Mouse (Mus musculus): ENCODE data around the gene Ascl2.

Ascl2 gene

DNA sequence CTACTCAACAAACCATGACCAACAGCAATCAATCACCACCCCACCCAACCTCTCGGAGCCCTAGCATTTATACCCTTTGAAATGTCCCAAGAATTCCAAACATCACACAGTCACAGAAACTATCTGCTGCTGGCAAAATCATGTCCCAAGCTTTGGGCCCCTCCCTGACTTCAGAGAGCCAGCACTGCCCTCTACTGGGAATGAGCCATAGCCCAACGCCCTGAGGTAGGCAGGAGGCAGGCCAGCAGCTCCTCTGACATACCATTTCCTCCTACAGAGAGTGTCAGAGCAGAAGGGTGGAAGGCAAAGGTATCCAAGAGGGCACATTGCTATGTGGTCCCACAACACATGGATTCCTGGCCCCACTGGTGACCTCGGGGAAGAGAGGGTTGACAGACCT, 33.6 kb upstream of the Ascl2 start:
- DNase-seq (ENCODE audit: low read depth, low spot score) = peak; percentile 51

DNA sequence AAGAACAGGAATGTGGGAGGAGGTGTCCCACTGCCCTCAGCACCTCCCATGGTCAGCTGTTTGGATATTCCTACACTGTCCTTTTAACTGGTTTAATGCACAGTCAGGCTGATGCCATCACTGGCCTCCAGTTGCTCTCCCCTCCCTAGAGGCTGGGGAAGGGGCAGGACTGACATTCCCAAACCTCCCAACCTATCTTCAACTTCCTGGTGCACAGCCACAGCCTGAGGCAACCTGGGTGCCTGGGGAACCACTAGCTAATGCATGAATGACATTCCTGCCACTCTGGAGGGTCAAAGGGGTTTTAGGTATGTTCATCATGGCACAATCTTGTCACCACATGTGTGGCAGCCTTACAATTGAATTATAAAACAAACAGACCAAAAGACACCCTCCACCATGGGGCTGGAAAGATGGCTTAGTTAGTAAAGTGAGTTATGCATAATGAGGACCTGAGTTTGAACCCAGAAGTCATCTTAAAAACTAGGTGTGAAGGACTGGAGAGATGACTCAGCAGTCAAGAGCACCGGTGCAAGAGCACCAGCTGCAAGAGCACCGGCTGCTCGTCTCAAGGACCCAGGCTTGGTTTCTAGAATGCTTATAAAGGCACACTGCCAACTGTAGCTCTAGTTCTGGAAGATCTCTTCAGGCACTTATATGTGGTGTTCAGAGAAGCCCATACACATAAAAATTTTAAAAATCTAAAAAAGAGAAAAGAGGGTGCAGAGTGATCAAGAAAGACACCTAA, 28.5 kb upstream of the Ascl2 start:
- peak; percentile 17 for DNase-seq (ENCODE audit: low read depth, low spot score)

DNA sequence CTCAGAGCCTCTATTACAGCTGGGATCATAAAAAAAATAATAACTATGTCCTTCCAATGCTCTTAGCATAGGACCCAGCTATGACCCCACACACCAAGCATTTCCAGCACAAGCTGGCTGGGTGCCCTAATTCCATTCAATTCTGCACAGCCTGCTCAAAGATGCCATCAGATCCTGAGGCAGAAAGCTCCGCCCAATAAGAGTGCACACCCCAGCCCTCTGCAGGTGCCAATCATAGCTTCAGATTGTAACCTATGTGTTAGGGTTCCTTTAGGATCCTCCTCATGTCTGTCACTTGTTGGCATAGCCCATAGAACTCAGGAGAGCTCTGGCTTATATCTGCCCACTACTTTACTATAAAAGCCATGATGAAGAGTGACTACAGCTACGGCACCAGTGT, 27.9 kb upstream of the Ascl2 start:
- DNase-seq (ENCODE audit: low read depth, low spot score) = no peak

DNA sequence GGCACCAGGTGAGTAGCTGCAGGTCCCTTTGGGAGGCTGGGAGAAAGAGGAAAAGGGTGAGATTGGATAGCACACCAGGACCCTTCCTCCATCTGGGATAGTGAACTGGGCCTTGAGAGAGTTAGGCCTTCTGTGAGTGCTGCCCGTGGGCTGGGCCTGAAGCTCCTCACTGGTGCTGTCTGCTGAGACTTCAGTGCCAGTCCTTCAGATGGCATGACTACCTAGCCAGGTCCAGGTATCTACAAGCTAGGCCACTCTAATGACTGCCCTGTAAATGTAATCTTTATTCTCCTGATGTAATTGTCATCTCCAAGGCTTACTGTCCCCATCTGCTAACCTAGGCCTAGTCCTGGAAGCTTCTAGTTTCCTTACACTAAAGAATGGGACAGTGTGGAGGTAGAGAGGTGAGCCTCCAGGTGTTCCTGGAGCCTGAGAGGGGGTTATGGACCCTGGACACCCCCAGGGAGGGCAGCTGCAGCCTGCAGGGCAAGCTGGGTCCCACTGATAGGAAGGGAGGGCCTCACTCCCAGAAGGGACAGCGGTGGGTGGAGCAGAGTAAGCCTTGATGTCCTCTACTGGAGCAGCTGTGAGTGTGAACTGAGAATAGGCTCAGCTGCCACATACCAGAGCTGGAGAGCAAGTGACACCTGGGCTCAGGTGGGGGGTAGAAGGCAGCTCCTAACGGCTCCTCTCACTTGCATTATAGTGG, 26.7 kb upstream of the Ascl2 start:
- DNase-seq (ENCODE audit: low read depth, low spot score) = no peak

DNA sequence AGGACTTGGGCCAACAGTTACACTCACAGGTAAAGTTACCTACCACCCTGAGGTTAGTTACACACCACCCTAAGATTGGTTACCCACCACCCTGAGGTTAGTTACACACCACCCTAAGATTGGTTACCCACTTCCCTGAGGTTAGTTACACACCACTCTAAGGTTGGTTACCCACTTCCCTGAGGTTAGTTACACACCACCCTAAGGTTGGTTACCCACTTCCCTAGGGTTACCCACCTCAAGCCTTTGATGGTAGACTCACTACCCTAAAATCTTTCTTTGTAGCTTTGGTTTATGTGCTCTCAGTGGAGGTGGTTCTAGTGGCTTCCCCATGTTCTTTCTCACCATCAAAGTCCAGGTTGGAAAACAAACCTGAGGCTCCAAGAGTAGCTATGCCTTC, 25.9 kb upstream of the Ascl2 start:
- DNase-seq (ENCODE audit: low read depth, low spot score) = no peak

DNA sequence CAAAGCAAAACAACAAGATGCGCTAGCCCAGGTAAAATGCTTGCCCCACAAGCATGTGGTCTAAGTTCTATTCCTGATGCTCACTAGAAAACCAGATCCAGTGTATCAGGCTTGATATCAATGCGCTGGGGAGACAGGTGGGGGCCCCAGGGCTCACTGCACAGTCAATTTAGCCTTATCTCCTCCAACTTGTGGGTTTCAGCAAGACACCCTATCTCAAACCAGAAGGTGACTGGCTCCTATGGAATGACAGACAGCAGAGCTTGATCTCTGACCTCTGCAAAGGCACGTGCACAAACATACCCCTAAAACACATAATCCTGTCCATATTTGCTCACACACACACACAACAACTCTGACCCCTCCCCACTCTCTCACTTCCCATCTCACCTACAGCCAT, 18.7 kb upstream of the Ascl2 start:
- no peak for DNase-seq (ENCODE audit: low read depth, low spot score)

DNA sequence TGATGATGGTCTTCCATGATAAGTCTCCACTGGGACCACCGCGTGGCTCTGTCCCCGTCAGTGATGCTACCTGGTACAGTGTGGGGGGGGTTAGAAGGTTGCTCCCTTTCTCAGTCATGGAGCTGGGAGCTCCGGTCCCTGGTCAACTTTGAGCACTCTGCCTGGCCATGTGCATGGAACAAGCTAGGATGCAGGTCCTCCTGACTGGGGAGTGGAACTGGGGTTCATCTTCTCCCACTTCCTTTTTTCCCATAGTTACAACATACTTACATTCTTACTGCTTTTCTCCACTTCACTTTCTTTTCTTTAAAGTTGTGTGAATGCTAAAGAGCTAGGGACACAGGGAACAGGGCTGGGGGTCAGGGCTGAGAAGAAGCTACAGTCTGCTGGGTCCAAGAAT, 16.1 kb upstream of the Ascl2 start:
- no peak for DNase-seq (ENCODE audit: low read depth, low spot score)

DNA sequence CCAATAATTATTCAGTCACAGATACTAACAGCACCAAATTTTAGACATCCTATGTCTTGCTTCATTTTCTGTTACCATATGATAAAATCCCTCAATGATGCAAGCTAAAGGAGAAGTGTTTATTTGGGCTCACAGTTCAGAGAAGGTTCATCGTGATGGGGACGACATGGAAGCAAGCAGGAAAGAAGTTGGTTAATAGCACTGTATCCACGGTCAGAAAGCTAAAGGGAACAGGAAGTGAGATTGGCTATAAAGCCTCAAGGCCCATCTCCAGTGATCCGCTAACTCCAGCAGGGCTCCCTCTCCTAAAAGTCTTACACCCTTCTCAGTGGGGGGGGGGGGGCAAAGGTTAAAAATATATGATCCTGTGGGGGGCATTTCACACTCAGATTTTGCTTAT, 12.8 kb upstream of the Ascl2 start:
- no peak for DNase-seq (ENCODE audit: low read depth, low spot score)

DNA sequence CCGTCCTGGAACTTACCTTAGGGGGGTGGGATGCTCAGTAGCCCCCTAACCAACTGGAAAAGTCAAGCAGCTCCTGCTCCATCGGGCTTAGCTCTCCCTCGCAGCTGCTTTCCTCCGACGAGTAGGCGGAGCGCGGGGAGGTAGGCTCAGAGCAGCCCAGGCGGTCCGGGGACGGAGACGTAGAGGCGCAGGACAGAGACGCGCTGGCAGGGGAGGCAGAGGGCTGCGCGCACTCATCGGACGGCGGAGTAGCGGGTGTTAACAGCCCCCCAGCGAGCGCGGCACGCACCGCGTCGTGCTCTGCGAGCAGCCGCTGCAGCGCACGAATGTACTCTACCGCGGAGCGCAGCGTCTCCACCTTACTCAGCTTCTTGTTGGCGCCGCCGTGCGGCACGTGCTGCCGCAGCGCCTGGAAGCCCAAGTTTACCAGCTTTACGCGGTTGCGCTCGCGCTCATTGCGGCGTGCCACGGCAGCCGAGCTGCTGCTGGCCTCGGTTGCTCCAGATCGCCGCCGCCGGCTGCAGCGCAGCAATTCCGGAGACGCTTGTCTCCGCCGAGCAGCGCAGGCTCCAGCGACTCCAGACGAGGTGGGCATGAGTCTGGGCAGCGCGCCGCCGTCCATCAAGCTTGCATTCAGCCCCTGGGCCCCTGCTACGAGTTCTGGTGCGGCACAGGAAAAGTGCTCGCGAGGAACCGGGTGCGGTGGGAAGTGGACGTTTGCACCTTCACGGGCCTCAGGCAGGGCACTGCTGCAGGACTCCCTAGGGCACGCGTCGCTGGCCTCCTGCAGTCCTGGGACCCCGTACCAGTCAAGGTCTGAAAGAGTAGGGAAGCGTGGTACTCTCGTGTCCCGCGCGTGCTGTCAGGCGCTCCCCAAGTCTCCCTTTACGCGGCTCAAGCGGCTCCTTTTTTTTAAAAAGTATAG, 918 bp downstream of the Ascl2 start:
- DNase-seq (ENCODE audit: low read depth, low spot score) = peak; percentile 78

DNA sequence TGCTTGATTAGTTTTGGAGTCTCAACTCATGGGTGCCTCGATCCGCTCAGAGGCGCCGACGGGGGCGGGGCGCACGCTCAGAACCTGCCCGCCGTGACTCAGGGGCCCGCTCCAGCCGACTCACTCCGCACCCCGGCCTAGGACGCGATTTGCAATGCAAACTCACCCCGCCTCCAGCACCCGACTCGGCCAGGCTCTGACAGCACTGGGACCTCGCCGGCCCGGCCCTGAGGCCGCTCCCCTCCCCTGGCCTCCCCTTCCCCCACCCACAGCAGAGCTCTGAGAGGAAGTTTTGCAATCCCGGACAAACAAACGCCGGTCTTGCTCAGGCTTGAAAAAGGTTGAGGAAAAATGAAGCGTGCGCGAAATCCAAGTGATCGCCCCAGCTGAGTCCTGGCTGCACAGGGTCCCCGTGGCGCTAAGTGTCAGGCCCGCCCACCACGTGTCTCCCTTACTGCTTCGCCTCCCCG, 1.6 kb downstream of the Ascl2 start:
- peak; percentile 84 for DNase-seq (ENCODE audit: low read depth, low spot score)

DNA sequence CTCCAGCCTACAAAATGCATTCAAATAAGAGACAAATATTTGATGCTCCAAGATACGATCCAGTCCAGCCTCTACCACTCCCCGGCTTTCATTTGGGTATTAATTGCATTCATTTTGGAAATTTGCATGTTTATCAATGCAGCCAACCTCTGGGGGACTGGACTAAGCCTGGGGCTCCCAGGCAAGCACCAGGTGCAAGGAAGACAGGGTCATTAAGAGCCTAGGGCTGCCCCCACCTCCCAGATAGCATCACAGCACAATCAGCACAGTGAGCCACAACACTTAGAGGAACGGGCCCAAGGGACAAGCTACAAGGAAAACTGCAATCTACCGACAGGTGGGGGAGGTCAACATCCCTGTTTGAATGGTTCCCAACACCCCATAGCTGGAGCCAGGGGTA, 9.3 kb downstream of the Ascl2 start:
- no peak for DNase-seq (ENCODE audit: low read depth, low spot score)

DNA sequence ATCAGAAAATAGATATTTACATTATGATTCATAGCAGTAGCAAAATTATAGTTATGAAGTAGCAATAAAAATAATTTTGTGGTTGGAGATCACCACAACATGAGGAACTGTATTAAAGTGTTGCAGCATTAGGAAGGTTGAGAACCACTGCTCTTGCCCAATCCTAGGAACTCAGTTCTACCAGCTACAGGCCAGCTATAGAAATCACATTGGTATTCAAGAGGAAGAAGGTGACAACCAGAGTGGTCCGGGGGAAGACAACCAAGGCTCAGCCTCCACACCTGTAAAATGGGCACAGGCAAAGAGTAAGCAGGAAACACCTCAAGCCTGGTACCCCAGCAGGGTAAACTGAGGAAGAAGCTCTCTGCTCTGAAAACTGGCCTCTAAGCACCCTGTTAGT, 10.2 kb downstream of the Ascl2 start:
- no peak for DNase-seq (ENCODE audit: low read depth, low spot score)

DNA sequence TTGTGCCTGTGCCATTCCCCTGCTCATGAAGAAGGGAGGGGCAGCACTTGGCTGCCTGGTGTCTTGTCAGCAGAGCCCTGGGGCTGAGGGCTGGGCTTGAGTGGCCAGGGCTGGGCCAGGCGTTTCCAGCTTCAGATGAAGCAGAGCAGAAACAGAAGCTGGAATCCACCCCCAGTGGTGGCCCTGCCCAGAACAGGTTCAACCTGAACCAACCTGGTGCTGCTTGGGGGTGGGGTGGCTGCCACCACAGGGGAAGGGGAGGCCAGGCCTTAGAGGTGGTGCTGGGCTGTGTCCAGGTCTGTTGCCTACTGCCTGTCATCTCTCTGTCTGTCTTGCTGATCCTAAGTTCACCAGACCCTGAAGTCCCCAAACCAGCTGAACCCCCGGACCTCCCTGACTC, 13.0 kb downstream of the Ascl2 start:
- DNase-seq (ENCODE audit: low read depth, low spot score) = no peak

DNA sequence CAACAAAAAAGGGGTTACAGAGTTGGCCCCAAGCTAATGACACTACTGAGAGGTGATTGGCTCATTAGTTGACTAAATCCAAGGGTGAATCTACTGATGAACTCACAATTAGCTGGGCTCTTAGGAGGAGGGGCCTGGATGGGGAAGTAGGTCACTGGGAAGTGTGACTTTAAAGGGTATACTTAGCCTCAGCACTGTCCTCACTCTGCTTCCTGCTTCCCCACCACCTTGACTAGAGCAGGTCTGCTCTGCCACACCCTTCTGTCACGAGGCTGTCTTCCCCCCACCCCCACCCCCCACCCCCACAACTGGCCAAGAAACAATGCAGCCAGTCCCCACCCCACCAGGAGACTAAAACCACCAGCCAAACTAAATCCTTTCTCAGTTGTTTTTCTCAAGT, 19.5 kb downstream of the Ascl2 start:
- DNase-seq (ENCODE audit: low read depth, low spot score) = peak; percentile 21

DNA sequence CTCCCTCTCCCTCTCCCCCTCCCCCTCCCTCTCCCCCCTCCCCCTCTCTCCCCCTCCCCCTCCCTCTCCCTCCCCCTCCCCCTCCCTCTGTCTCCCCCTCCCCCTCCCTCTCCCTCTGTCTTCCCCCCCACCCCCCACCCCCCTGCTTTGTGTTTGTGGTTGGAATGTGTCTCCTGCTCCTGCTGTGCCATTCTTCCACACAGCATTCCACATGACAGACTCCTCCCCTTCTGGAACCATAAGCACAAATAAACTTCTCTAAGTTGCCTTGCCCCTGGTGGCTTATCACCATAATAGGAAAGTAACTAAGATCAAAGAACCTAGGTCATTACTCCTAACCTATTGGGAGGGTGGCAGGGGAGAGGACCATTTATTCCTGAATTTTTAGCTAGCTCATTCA, 31.4 kb downstream of the Ascl2 start:
- DNase-seq (ENCODE audit: low read depth, low spot score) = peak; percentile 91

DNA sequence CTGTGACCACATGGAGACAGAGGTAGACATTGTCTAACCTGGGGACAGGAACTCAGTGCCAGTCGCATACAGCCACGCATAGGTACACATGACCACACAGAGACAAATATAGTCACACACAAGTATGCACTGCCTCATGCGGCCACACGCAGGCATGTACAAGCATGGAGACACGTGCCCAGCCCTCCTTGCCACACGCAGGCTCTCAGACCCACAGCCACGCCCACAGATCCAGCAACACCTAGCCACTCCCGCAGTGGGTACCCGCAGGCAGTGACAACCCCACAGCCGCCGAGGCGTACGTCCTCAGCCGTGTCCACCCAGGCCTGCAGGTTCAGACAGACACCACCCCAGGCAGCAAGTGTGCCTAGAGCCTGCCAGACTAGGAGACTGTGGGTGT, 33.4 kb downstream of the Ascl2 start:
- DNase-seq (ENCODE audit: low read depth, low spot score) = peak; percentile 26

DNA sequence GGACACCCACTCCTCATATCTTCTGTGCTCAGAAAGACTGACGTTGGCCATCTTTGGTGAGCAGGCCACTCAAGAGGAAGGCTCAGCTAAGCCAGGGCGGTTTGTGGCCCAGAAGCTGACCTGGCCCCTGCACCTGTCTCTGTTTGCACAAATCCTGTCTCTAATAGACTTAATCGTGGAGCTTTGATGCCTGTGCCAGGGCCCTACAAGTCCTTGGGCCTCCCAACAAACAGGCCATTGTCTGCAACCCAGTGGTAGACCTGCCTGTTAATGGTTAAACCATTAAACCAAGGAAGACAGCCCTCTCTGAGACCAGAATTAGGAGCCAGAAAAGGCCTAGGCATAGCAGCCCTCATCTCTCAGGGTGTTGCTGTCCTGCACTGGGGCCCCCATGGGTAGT, 36.6 kb downstream of the Ascl2 start:
- DNase-seq (ENCODE audit: low read depth, low spot score) = no peak

DNA sequence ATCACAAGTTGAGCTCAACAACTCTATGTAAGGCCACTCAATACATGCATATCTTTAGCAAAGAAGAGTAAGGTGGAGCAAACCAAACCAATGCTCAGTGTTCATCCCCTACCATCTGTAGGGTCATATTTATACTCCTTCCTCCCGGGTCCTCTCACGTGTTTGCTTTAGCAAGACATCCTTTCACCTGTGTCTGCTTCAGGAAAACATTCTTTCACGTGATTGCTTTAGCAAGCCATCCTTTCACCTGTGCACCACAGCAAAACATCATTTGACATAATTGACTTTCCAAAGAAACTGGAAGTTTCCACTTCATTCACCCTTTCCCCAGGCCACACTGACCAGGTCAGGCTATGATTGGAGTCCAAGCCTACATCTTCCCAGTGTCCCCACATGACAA, 38.0 kb downstream of the Ascl2 start, which contains the start of gene Th:
TSS of gene Th (minus strand) at position 101 of the 400 bp plus-strand sequence.
- no peak for DNase-seq (ENCODE audit: low read depth, low spot score)

DNA sequence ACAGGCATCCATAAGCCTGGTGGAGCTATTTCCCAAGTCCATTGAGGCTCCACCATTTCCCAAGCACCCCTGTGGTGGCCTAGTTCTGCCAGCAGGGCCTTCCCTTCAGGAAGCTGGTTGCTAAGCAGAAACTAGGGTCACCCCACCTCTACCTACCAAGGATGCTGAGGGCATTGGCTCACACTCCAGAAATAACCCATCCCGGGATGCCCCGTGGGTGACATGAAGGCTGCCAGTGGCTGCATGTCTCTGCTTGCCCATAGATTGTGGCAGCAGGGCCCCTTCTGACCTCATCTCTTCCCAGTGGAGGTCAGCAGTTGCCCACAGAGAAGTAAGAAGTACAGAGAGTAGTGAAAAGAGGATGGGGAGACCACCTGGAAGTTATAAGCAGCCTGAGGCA, 39.5 kb downstream of the Ascl2 start:
- DNase-seq (ENCODE audit: low read depth, low spot score) = no peak

DNA sequence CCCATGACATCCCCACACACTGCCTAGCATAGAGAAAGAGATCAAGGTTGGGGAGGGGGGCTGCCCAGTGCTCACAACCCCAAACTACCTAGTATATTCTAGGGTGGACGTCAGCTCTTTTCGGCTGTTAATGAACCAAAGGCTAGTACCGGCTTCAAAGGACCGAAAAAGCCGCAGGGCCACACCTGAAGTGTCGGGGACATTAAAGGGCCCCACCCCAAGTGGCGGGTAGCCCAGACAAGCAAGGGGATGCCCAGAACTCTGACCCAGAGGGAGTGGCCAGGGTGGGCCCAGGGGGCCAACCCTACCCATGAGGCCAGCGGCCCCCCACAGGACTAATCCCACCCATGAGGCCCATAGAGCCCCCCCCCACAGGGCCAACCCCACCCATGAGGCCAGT, 41.8 kb downstream of the Ascl2 start:
- DNase-seq (ENCODE audit: low read depth, low spot score) = no peak

DNA sequence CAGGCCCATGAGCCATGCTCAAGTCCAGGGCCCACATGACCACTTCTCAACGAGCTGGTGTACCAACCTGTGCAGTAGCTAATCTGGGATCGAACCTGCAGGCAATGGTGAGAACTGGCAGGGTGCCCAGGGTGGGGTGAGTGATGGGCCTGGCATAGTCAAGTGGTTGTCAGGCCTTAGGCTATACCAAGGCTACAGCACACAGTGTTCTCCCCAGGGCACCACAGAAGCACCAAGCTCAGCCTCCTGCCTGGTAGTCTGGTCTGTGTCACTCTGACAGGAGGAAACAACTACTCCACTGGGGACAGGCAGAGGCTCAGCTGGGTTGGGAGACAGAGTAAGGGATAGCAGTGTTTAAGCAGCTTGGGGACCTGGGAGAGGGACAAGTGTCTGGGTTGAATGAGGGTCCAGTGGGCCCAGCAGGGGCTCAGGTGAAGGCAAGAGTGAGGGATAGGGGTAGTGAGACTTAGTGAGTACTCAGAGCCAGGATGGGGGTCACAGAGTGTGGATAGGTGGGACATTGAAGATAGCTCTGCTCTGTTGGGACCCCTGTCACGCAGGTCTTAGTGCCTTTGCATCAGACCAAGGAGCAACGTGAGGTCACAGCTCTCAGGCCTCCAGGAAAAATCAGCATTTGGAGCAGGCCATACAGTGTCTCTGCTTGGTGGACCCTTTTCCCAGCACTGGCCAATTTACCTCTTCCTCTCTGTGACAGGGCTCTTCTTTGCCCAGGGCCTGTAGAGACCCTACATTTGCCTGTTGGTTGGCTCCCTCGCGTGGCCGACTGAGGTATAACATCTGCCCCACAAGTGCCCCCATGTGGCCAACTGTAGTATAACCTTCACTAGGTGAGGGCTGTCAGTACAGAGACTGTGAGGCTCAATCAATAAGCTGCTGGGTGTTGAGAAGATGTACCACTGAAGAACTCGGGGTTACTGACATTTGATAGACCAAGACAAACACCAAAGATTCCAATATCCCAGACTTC, 50.1 kb downstream of the Ascl2 start:
- DNase-seq (ENCODE audit: low read depth, low spot score) = peak; percentile 73

Measured in R1 (cell line).